Mouse (Mus musculus): ENCODE data around the gene Itpa. TPM values are rescaled to one million over a fixed set of nuclear protein-coding genes. Genes with fewer than 3 reads are reported as not detected.
"Not testable (repeated sequence)": the region's sequence is repeated elsewhere in the genome, so short reads cannot be mapped to it uniquely, and the experiment has no call there.

Gene Itpa
- 10 to 100 TPM; 34.1 to 40.9 TPM for total RNA-seq (2021)
- long read RNA-seq, experiment 1, transcript Itpa-201 (8 exons, 1,390 nt): major isoform, 42 of 48 reads
- long read RNA-seq, experiment 1, partial matches to known transcripts: 3 of 48 reads
- long read RNA-seq, experiment 1, other reads (novel, unspliced or antisense): 3 of 48 reads
- long read RNA-seq, experiment 2, transcript Itpa-201 (8 exons, 1,390 nt): major isoform, 50 of 66 reads
- long read RNA-seq, experiment 2, partial matches to known transcripts: 11 of 66 reads
- long read RNA-seq, experiment 2, other reads (novel, unspliced or antisense): 4 of 66 reads

DNA sequence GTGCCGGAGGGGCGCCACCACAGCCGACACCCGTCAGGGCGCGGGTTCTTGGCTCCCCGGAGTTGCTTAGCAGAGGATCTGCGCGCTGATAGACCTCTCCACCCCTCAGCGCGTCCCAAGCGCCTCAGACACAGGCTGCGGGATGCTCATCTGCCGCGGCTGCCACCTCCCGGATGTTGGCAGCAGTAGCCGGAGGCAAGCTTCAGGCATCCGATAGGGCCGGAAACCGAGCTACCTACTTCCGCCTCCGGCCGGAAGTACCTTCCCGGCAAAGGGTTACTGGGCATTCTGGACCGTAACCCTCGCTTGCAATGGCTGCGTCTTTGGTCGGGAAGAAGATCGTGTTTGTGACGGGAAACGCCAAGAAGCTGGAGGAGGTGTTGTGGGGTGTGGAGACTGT lies at the start of gene Itpa:
Gene Itpa (plus strand): TSS at position 52 of the 400 bp plus-strand sequence.
- DNase-seq (ENCODE audit: low spot score in 2 of 2): peak; percentile 43 to 64

DNA sequence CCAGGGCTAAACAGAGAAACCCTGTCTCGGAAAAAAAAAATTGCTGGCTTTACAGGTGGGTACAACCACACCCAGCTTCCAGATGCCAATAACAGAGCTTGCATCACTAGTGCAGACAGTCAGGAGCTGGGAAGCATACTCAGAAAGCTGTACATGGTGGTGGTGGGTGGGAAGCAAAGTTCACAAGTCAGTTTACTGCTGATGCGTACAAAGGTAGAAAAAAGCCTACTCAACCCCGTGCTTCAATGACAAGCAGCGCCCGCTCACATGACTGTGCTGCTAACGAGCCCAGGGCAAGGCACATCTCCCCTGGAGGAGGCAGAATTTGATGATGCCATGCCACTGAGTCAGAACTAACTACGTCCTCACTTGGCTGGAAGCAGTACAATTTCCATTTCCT lies 48.4 kb upstream of the Itpa start:
- no peak for DNase-seq (ENCODE audit: low spot score in 2 of 2)

DNA sequence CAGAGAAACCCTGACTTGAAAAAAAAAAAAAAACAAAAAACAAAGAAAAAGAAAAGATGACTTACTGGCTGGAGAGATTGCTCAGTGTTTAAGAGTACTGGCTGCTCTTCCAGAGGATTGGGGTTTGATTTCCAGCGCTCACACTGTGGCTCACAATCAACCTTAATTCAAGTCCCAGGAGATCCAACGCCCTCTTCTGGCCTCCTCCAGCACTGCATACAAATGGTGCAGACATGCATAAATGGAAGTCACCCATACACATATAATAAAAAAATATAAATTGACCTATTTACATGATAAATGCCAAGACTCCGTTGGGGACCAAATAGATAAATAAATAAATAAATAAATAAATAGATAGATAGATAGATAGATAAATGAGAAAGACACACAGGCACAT lies 39.0 kb upstream of the Itpa start:
- no peak for DNase-seq (ENCODE audit: low spot score in 2 of 2)

DNA sequence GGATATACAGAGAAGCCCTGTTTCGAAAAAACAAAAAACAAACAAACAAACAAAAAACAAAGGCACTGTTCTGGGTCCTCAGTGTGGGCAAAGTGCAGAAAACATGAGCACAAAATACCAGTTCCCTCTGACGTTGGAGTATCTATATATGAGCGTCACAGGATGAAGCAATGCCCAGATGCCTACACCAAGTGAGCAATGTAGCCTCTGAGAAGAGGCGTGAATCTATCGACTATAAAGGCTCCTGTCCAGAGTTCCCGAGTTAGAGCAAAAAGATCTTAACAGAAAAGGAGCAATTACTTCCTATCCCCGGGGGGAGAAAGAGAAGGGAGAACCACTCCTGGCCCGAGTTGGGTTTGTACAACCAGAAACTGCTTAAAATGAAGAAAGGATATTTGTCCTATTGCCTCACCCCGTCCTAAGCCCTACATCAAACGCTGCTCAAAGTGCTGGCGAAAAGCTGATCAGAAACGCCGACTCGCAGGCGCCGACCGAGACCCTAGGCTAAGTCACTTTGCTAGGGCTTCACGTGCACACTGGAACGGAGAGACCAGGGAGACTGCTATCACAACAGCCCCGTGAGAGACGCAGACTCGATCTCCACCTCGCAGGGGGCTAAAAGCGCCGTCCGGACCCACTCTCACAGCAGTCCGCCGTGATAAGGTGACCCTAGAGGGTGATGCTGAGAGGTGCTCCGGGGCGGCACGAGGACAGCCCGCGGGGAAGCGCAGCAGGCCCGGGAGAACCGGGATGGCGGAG lies 38.2 kb upstream of the Itpa start:
- DNase-seq (ENCODE audit: low spot score in 2 of 2): no peak

DNA sequence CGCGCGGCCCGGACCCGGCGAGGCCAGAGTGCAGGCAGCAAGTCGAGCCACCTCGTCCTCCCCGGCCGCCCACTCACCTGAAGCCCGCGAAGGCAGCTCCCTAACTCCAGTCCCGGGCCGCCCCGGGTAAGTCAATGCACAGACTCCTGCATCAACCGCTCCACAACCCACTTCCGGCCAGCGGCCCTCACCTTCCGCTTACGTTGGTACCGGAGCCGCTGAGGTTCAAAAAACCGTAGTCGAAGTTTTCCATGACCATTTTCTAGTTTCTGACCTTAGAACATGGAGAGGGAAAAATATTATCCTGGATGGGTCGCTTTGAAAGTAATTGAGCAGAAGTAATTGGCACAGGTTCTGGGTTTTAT lies 37.6 kb upstream of the Itpa start, which contains the start of the genes Fastkd5 and Ubox5:
Gene Fastkd5 (minus strand): TSS at position 189 of the 365 bp plus-strand sequence.
Gene Ubox5 (minus strand): TSS at position 200 of the 365 bp plus-strand sequence.
- peak; percentile 82 to 83 for DNase-seq (ENCODE audit: low spot score in 2 of 2)

DNA sequence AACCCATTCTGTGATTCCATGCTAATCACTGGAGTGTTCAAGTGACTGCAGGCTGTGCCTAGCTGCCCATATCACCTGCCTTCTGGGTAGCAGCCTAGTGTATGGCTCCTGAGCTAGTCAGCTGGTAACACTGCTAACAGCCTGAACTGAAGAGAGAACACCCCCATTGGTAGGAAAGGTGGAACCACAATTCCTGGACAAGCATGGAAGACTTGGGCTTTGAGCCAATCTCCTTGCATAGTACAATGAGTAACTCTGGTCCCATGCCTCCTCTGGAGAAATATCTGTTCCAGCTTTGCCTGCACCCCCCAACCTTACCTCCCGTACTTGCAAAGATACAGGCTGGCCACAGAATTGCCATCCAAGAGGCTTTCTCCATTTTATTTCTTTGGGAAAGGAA lies 35.0 kb upstream of the Itpa start:
- no peak for DNase-seq (ENCODE audit: low spot score in 2 of 2)

DNA sequence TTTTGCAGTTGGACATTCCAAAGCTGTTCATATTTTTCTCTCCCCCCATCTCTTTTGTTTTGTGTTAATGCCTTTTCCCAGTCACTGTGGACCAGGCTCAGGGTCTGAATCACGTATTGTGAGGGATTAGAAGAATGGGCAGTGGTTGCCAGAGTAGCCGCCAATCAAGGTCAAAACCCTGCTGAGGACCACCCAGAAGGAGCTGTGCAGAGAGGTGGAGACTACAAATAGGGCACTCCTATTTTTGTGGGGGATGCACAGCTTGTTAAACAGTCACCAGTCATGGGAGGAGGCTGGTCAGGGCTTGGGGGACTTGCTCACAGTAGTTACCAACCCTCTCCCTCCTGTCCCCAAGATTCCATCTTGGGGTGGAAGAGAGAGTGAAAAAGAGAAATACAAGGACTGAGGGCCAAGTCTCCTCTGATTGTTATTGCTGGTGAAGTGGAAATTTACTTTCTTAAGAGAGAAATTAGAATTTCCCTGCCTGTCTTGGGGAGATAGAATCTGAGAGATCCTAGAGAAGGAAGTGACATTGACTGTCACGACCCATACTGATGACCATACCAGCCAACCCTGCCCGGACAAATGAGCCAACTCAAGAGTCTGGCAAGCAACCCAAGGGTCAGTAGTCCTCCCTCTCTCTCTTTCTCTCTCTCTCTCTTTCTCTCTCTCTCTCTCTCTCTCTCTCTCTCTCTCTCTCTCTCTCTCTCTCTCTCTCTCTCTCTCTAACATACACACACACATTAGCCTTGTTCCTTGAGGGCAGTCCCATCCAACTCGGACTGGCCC lies 34.3 kb upstream of the Itpa start:
- DNase-seq (ENCODE audit: low spot score in 2 of 2): no peak

DNA sequence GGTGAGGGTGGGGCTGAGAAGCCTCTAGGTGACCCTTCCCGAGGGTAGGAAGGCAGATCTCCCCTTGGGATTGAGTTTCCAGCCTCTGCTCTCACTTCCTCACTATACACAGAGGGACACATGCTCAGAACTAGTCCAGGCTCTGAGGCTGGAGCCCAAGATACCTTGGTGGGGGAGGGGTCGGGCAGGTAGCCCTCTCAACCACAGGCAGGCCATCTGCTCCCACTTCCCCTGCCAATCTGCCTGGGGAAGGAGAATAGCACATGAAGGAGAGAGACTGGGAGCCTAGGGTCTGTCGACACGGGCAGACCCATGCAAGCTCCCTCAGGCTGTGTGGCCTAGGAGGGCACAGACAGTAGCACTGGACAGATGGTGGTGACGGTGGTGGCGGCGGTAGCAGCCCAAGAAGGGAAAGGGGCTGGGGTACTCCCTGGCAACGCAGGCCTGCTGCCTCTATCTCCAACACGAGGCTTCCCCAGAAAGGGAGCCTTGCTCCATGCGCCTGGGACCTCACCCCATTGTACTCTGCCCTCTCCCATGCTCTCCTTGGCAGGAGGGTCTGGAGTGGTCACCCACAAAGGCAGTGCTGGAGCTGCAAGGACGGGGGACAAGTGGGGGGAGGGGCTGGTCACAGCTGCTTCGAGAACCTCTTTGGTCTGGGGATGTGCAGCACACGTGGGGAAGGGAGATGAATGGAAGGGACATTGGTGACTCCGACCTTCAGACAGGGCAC lies 33.2 kb upstream of the Itpa start:
- no peak for DNase-seq (ENCODE audit: low spot score in 2 of 2)

DNA sequence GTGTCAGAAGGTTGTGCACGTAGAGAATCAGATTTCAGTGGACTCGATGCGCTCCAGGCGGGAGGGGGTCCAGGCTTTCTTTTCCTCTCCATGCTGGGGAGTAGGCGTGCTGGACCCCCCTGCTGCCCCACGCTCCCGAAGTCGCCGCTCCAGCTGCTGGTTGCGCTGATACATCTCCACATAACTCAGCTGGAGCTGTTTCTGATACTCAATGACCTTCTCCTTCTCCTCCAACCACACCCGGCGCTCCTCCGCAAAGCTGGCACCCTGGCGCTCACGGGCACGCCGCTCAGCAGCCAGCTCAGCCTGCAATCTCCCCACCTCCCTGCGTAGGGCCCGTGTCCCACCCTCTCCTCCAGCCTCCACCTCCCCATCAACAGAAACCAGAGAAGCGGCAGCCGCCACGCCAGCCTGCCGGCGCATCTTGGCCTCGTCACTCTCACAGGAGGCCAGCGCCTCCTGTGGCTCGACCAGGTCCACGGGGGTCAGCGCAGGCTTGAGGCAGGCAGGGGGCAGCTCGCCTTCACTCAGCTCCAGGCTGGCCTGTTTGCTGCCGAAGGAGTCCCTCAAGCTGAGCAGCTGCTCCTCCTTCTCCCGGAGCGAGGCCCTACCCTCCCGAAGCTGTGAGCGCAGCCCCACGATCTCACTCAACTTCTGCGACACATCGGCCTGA lies 32.5 kb upstream of the Itpa start:
- DNase-seq (ENCODE audit: low spot score in 2 of 2): no peak

DNA sequence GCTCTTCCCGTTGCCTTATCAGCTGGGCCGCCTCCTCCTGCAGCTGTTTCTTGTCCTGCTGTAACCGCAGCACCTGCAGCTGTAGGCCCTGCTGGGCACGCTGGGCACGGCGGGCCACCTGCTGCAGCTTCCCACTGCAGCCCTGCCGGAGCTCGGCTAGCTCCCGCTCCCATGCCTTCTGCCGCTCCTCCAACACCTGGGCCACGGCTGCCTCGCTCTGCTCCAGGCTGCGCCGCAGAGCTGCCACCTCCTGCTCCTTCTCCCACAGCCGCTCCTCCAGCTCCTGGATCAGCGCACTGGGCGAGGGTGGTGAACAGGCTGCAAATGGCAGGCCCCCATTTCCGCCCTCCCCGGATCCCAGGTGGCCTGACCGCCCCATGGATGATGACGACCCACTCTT lies 31.6 kb upstream of the Itpa start:
- no peak for DNase-seq (ENCODE audit: low spot score in 2 of 2)

DNA sequence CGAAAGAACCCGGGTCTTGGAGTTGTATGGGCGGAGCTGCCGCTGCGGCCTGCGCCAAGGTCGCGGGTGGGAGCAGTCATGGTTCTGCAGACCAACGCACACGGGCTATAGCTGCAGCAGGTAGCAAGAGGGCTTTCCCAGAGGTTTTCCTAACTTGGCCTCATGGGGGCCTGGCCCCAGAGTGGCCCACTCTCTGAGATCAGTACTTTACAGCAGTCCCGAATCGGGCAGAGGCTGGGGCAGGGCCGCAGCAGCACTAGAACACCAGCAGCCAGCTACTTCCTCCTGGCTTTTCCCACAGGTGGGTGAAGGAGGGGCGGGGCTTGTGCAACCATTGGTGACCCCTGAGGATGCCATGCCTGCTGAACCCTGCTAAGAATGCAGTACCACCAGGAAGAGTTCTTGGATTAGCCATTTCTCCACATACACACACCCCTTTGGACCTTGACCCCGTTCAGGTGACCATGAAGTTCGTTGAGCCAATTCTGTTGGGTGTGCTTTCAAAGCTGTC lies 29.3 kb upstream of the Itpa start:
- no peak for DNase-seq (ENCODE audit: low spot score in 2 of 2)

DNA sequence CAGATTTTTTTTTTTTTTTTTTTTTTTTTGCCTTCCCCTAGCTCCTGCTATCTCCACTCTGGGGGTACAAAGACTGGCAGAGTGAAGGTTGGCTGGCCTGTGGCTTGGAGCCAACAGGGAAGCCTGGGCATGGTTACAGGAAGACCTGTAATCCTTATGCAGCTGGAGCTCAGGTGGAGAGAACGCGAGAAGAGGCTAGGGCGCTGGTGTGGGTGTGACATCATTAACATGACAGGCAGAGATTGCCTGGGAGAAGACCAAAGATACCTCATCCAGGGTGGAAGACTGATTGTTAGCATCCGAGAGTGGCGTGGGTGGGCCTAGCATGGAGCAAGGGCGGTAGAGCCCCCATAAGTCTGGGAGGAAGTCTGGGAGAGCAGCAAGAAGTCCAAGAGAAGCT lies 28.1 kb upstream of the Itpa start:
- DNase-seq (ENCODE audit: low spot score in 2 of 2): no peak

DNA sequence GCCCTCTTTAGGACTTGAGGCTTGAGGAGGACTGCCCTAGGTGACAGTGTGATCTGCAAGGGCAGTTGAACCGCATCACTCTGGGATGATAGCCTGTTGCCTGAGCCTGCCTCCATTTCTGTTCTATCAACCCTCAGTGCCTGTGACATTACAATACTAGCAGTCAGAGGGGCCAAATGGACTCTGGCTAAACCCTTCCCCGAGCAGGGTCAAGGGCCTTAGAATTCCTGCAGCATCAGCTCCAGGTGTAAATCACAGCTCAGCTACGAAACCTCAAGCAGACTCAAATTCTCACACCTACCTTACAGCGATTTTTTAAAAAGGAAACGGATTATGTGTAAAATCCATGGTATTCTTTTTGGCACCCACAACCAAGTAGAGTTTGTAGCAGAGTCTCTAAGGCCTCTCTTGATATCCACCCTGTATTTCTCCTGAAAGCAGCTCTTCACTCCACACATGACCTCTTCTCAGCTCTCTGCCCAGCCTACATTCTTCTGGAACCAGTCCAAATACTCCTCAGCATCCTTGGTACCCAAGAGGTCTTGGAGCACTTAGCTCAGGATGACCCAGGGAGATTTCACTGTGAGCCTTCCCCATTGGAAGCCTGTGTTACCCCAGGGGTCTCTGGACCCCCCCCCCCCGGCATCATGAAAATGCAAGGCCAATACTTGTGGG lies 25.9 kb upstream of the Itpa start:
- no peak for DNase-seq (ENCODE audit: low spot score in 2 of 2)

DNA sequence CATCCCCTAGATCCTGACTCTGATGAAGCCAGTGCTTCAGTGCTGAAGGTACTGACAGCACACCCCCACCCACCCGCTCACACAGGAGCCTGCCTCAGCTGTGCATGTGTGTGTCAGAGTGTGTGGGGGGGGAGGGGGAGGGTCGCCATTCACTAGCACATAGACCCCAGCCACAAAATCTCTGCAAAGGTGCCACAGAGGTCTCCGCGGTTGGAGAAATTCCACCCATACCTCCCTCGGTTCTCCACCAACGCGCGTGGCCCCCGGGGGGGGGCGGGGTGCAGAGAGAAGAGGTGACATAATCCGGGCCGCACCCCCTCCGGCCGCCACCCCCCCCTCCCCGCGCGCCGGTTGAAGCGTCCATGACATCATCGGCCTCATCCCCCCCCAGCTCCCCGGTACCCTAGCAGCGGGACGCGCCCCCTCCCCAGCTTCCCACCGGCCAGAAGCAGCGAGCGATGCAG lies 25.2 kb upstream of the Itpa start:
- DNase-seq (ENCODE audit: low spot score in 2 of 2): no peak

DNA sequence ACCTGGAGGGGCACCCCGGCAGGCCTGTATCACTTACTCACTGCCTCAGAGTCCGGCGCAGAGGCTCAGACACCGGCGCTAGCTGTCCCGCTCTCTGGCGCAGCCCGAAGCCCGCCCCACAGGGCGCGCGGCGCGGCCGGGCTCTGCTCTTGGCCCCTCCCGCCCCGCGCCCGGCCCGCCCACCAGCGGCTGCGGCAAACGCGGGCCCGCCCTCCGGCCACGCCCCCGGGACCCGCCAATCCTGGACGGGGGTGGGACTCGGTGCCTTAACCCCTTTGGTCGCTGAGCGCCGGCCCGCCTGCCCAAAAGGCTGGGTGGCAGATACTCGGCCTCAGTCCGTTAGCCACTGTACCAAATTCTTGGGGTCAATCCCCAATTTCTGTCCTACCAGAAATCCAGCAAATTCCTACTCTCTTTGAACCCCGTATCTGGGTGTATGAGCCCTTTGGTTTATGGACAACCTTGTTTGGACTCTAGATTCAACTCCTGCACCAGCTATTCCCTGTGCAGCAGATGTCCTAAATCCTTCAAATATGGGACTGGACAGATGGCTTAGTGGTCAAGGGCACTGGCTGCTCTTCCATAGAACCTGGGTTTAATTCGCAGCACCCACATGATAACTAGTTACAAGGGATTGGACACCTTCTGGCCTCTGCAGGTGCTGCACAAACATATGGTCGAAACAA lies 24.6 kb upstream of the Itpa start, which contains the start of gene Lzts3:
Gene Lzts3 (minus strand): TSS at position 120 of the 686 bp plus-strand sequence.
- DNase-seq (ENCODE audit: low spot score in 2 of 2): peak; percentile 87 to 89

DNA sequence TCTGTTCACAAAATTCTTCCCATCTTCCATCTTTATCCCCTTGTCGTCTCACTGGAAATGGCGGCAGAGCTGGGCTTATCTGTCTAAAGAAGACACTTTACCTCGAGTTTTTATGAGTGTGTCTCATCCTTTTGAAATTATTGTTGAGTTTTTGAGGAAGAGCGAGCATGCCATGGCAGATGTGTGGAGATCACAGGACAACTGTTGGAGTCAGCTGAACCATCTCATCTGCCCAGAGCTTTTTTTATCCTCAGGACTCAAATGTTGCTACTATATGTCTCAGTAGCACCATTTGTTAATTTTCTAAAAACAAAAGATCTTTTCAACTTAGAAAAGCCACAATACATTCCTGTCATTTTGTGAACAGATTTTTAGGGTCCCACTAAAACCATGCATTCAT lies 22.2 kb upstream of the Itpa start:
- no peak for DNase-seq (ENCODE audit: low spot score in 2 of 2)

DNA sequence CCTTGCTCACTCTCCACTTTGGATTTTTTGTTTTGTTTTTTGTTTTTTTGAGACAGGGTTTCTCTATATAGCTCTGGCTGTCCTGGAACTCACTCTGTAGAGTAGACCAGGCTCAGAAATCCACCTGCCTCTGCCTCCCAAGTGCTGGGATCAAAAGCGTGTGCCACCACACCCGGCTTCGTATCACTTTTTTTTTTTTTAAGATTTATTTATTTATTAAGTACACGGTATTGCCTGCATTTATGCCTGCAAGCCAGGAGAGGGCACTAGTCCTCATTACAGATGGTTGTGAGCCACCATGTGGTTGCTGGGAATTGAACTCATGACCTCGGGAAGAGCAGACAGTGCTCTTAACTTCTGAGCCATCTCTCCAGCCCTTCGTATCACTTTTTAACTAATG lies 18.4 kb upstream of the Itpa start:
- not testable (repeated sequence) for DNase-seq (ENCODE audit: low spot score in 2 of 2)

DNA sequence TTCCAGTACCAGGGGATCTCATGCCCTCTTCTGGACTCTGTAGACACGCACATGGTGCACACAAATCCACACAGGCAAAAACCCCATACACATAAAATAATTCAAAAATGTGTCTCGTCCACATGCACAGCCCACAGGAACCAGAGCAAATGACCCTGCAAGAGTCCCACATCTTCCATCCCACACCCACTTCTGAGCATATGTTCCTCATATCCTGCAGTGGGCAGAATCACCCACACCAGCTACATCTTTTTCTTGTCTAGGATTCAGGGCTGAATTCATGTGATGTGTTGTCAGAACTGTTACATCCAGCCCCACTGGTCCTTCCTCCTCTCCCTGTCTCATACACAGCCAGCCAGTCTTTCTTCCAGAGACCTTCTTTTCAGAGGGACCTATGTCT lies 14.1 kb upstream of the Itpa start:
- DNase-seq (ENCODE audit: low spot score in 2 of 2): no peak

DNA sequence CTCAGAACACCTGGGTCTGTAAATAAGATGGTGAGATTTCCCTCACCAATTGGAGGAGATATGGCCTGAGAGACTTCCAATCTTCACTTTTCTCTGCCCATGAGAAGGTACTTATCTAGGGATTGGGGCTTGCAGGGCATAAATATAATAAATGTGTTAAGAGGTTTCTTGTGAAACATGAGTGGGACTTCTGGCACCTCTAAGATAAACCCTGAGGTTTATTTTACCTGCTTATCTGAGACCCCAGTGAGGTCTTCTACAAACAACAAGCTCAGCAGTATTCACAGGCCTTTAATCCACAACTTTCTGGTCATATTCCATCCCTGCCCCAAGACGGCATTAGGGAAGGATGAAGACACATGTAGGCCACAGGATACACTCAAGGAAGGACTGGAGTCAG lies 13.7 kb upstream of the Itpa start:
- no peak for DNase-seq (ENCODE audit: low spot score in 2 of 2)

Data from adrenal gland, postnatal 4 days (tissue).